Mouse (Mus musculus) lung, postnatal 0 days (tissue): ENCODE results near the gene Rnase13.

Source experiments
- CTCF ChIP-seq: IDR thresholded peaks from 2 replicates; pipeline ENCODE4 v1.5.1; 2016; ENCODE audit warnings: antibody characterized with exemption, mild to moderate bottlenecking
- EP300 ChIP-seq: IDR thresholded peaks from 2 replicates; pipeline ENCODE4 v1.6.1; 2016; ENCODE audit warnings: antibody characterized with exemption, mild to moderate bottlenecking, control low read depth

DNA sequence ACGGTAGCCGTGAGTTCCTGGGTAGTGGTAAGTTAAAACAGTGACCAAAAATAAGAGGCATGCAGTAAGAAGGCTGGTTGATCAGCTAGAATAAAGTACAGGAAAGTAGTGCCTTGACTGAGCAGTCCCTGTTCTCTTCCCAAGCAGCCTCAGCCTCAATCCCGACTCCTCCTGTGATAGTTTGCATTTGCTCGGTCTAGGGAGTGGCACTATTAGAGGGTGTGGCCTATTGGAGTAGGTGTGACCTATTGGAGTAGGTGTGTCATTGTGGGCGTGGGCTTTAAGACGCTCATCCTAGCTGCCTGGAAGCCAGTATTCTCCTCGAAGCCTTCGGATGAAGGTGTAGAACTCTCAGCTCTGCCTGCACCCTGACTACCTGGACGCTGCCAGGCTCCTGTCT is 16.4 kb upstream of the Rnase13 start:
- TF ChIP-seq CTCF (no peak), EP300 (no peak)
